Mouse (Mus musculus): Measurements from ENCODE around the gene Kif4. TPM values are rescaled to one million over a fixed set of nuclear protein-coding genes. Genes with fewer than 3 reads are reported as not detected.

Gene Kif4
- total RNA-seq, 1 experiment = 25.4 TPM

GRCm38 (mm10) chrX:100664825-100665224 is 39.3 kb downstream of the Kif4 start:
- Histone ChIP-seq H3K4me3 (ENCODE audit: insufficient read depth in 1 of 2, low read depth in 1 of 2, low read length in 2 of 2, poor library complexity in 1 of 2, severe bottlenecking in 1 of 2) (no peak overlapping the region), H3K27ac (ENCODE audit: insufficient read depth, low read depth, low read length, poor library complexity, severe bottlenecking) (no peak overlapping the region), H3K9me3 (ENCODE audit: control insufficient read depth, insufficient read depth, low read depth, low read length) (no peaks in the 10 kb centered on the region), H3K9ac (ENCODE audit: insufficient read depth, low read depth, low read length, poor library complexity, severe bottlenecking) (no peak overlapping the region), H3K4me1 (ENCODE audit: control insufficient read depth in 2 of 2, insufficient read depth in 2 of 2, low read length in 2 of 2, poor library complexity in 1 of 2) (no peaks in the 10 kb centered on the region), H3K36me3 (ENCODE audit: control insufficient read depth, insufficient read depth, low read length, poor library complexity, severe bottlenecking) (no peaks in the 10 kb centered on the region; the same call in 1 of the 2 replicates)
- in situ Hi-C loops (cut with MboI; ENCODE audit: low sequenced_read_pairs in 2 of 2, unreplicated experiment in 2 of 2) = no loop called here
- TF ChIP-seq HCFC1 (IDR thresholded peaks at IDR 0.05; ENCODE audit: borderline replicate concordance, insufficient read depth, low read length) (no peak), MAFK (IDR thresholded peaks at IDR 0.05; ENCODE audit: insufficient read depth, low read depth, low read length) (no peak), CHD2 (IDR thresholded peaks at IDR 0.05; ENCODE audit: low read depth, low read length) (no peak), ZNF384 (IDR thresholded peaks at IDR 0.05; ENCODE audit: low read depth, low read length) (no peak), ZC3H11A (IDR thresholded peaks at IDR 0.05; ENCODE audit: borderline replicate concordance, low read depth, low read length) (no peak)
- no peak for DNase-seq (ENCODE audit: low read depth, low spot score)

GRCm38 (mm10) chrX:100678204-100678603 is 52.7 kb downstream of the Kif4 start:
- Histone ChIP-seq H3K27ac (ENCODE audit: insufficient read depth, low read depth, low read length, poor library complexity, severe bottlenecking) (no peak overlapping the region), H3K4me3 (ENCODE audit: insufficient read depth in 1 of 2, low read depth in 1 of 2, low read length in 2 of 2, poor library complexity in 1 of 2, severe bottlenecking in 1 of 2) (no peak overlapping the region), H3K4me1 (ENCODE audit: control insufficient read depth in 2 of 2, insufficient read depth in 2 of 2, low read length in 2 of 2, poor library complexity in 1 of 2) (no peaks in the 10 kb centered on the region), H3K36me3 (ENCODE audit: control insufficient read depth, insufficient read depth, low read length, poor library complexity, severe bottlenecking) (peaks cover 3% of the 10 kb centered on the region), H3K9ac (ENCODE audit: insufficient read depth, low read depth, low read length, poor library complexity, severe bottlenecking) (no peak overlapping the region), H3K9me3 (ENCODE audit: control insufficient read depth, insufficient read depth, low read depth, low read length) (no peaks in the 10 kb centered on the region)
- DNase-seq (ENCODE audit: low read depth, low spot score) = no peak
- in situ Hi-C loops (cut with MboI; ENCODE audit: low sequenced_read_pairs in 2 of 2, unreplicated experiment in 2 of 2) = no loop called here
- TF ChIP-seq ZNF384 (IDR thresholded peaks at IDR 0.05; ENCODE audit: low read depth, low read length) (no peak), CHD2 (IDR thresholded peaks at IDR 0.05; ENCODE audit: low read depth, low read length) (no peak), HCFC1 (IDR thresholded peaks at IDR 0.05; ENCODE audit: borderline replicate concordance, insufficient read depth, low read length) (no peak), ZC3H11A (IDR thresholded peaks at IDR 0.05; ENCODE audit: borderline replicate concordance, low read depth, low read length) (no peak)

GRCm38 (mm10) chrX:100686527-100686926 is 61.0 kb downstream of the Kif4 start:
- no peak for DNase-seq (ENCODE audit: low read depth, low spot score)
- TF ChIP-seq MAFK (IDR thresholded peaks at IDR 0.05; ENCODE audit: insufficient read depth, low read depth, low read length) (no peak), ZNF384 (IDR thresholded peaks at IDR 0.05; ENCODE audit: low read depth, low read length) (no peak), ZC3H11A (IDR thresholded peaks at IDR 0.05; ENCODE audit: borderline replicate concordance, low read depth, low read length) (no peak), CHD2 (IDR thresholded peaks at IDR 0.05; ENCODE audit: low read depth, low read length) (no peak), HCFC1 (IDR thresholded peaks at IDR 0.05; ENCODE audit: borderline replicate concordance, insufficient read depth, low read length) (no peak)
- Histone ChIP-seq H3K4me3 (ENCODE audit: insufficient read depth in 1 of 2, low read depth in 1 of 2, low read length in 2 of 2, poor library complexity in 1 of 2, severe bottlenecking in 1 of 2) (no peak overlapping the region), H3K36me3 (ENCODE audit: control insufficient read depth, insufficient read depth, low read length, poor library complexity, severe bottlenecking) (peaks cover 2% of the 10 kb centered on the region), H3K4me1 (ENCODE audit: control insufficient read depth in 2 of 2, insufficient read depth in 2 of 2, low read length in 2 of 2, poor library complexity in 1 of 2) (no peaks in the 10 kb centered on the region), H3K27ac (ENCODE audit: insufficient read depth, low read depth, low read length, poor library complexity, severe bottlenecking) (no peak overlapping the region), H3K9ac (ENCODE audit: insufficient read depth, low read depth, low read length, poor library complexity, severe bottlenecking) (no peak overlapping the region), H3K9me3 (ENCODE audit: control insufficient read depth, insufficient read depth, low read depth, low read length) (no peaks in the 10 kb centered on the region)
- in situ Hi-C loops (cut with MboI; ENCODE audit: low sequenced_read_pairs in 2 of 2, unreplicated experiment in 2 of 2) = no loop called here

GRCm38 (mm10) chrX:100687360-100688032 is 62.0 kb downstream of the Kif4 start:
- Histone ChIP-seq H3K9ac (ENCODE audit: insufficient read depth, low read depth, low read length, poor library complexity, severe bottlenecking) (no peak overlapping the region), H3K9me3 (ENCODE audit: control insufficient read depth, insufficient read depth, low read depth, low read length) (no peaks in the 10 kb centered on the region), H3K4me3 (ENCODE audit: insufficient read depth in 1 of 2, low read depth in 1 of 2, low read length in 2 of 2, poor library complexity in 1 of 2, severe bottlenecking in 1 of 2) (no peak overlapping the region), H3K36me3 (ENCODE audit: control insufficient read depth, insufficient read depth, low read length, poor library complexity, severe bottlenecking) (peaks cover 2% of the 10 kb centered on the region), H3K27ac (ENCODE audit: insufficient read depth, low read depth, low read length, poor library complexity, severe bottlenecking) (no peak overlapping the region), H3K4me1 (ENCODE audit: control insufficient read depth in 2 of 2, insufficient read depth in 2 of 2, low read length in 2 of 2, poor library complexity in 1 of 2) (no peaks in the 10 kb centered on the region)
- TF ChIP-seq ZC3H11A (IDR thresholded peaks at IDR 0.05; ENCODE audit: borderline replicate concordance, low read depth, low read length) = no peak
- no peak for TF ChIP-seq HCFC1 (IDR thresholded peaks at IDR 0.05; ENCODE audit: borderline replicate concordance, insufficient read depth, low read length)
- no peak for TF ChIP-seq CHD2 (IDR thresholded peaks at IDR 0.05; ENCODE audit: low read depth, low read length)
- no peak for TF ChIP-seq MAFK (IDR thresholded peaks at IDR 0.05; ENCODE audit: insufficient read depth, low read depth, low read length)
- no peak for TF ChIP-seq ZNF384 (IDR thresholded peaks at IDR 0.05; ENCODE audit: low read depth, low read length)
- in situ Hi-C loops (cut with MboI; ENCODE audit: low sequenced_read_pairs in 2 of 2, unreplicated experiment in 2 of 2) = no loop called here
- DNase-seq (ENCODE audit: low read depth, low spot score) = no peak
